Mouse (Mus musculus): Measurements from ENCODE around the gene Shprh.

DNA sequence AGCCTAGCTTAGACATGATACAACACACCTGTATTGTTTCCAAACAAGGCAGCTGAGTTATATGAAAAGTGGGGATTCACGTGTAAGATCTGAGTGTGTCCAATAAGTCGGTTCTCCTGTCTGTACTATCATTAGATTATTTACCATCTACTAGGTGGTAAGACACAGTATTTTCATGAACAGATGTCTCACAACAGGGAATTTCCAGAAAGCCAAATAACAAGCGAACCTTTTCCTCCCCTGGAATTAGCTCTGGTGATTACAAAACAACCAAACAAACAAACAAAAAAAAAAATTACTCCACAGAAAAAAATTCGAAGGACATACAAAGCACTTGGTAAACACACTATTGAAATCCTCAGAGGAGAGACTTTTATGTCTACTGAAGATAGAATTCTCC lies 781 bp upstream of the Shprh start:
- TF ChIP-seq GATA1 (IDR thresholded peaks at IDR 0.05; ENCODE audit: borderline replicate concordance, low read length) (no peak), FLI1 (IDR thresholded peaks at IDR 0.05; ENCODE audit: low read length) (no peak)
